Mouse (Mus musculus): ENCODE measurements around the gene Sox5.

Gene Sox5

DNA sequence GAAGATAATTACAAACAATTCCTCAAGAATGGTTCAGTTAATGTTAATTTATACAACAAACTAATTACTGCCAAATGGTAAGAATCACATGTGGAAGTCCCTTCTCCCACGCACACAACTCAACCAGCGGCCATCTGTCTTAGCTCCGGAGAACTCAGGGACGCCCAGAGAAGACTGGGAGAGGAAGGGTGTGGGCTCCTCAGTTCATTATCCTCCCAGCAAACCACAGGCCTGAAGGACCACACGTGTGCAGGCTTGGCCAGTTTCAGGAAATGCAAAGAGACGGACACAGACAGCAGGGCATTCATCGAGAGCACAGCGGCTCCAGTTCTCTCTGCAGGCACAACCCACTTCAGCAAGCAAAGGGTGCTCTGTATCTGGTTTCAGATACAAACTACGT, 683.7 kb downstream of the Sox5 start:
- no peak for DNase-seq (ENCODE audit: low spot score)

DNA sequence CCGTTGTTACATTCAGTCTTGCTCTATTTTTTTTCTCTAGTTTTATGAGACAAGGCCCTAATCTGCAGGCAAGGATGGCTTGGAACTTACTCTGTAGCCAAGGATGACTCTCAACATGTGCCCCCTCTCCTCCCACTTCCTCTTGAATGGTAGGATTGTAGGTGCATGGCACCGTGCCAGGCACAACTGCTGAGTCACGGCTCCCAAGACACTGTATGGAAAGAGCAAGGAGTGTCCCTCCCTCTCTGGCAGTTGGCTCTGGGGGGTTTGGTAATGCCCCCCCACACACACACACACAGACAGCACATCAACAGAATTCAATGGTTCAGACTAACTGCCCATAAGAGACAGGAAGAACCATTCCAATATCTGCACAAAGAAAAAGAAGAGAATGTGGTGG, 693.5 kb downstream of the Sox5 start:
- DNase-seq (ENCODE audit: low spot score): no peak

DNA sequence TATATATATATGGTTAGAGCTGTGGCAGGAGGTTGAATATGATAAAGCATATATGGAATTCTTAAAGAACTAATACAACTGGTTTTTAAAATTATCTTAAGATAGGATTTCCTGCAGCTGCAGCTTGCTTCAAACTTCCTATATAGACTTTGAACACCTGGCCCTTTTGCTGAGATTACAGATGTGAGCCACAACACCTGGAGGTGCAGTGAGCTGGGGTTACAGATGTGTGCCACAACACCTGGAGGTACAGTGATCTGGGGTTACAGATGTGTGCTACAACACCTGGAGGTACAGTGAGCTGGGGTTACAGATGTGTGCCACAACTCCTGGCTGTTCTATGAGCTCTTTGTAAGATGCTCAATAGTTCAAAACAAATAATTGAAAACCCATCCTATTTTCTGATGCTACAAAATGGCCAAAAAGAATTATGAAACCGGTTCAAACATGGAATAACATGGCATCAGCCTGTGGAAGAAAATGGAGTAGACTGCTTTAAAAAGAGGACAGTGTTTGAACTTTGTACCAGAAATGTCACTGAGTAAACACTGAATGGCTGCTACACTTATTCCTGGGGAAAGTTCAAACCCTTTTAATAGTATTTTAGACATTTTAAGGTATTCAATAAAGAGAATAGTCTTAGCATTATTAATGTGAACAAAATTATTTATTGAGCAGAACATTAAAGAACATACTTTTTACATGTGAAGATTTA, 695.5 kb downstream of the Sox5 start:
- DNase-seq (ENCODE audit: low spot score): peak; percentile 57

DNA sequence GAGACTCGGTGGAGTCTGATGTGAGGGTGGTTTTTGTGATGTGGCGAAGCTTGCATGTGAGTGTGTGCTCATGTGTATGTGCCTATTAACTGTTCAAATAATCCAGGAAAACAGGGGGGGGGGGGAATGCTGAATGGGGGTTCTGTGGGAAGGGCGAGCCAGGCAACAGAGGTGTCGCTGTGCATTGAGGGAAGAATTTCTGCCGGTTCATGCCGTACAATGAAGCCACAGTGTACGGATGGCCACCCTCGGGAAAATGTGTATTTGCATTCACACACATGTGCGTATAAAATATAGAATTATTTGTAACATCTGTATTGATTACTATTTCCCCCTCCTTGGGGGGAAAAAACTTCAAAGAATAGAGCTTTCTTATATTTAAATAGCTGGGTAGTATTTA, 699.5 kb downstream of the Sox5 start:
- no peak for DNase-seq (ENCODE audit: low spot score)

DNA sequence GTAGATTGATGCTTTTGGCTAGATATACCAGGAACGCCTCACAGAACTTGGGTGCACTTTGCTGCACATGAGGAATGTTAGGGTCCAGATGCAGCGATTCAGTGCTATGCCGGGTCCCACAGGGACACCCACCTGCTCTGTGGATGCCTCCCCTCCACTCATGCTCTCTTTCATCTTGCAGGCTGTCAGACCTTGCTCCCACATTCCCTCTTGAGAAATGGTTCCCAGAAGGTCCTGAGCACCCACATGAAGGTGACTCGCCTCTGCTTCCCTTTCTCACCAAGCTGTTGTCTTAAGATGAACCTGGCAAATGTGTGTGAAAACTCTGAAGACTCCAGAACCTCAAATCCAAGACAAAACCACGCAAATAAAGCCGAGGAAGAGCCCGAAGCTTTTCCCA, 704.0 kb downstream of the Sox5 start:
- DNase-seq (ENCODE audit: low spot score): no peak

DNA sequence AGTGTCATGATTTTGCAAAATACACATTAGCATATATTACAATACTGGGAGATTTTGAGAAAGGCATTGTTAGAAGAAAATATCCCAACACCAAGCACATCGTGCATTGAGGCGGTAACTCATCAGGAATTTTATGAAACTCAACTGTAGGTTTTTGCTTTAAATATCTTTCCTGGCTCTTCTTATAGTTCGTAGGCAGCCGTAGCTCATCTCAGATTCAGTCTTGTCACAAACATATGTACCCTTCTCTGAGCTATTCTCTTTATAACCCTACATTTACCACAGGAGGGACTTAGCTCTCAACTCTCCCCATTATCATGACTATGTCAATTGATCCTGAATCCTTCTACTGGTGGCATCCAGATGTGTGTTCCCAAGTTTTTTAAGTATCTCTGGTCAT, 705.4 kb downstream of the Sox5 start:
- DNase-seq (ENCODE audit: low spot score): no peak

DNA sequence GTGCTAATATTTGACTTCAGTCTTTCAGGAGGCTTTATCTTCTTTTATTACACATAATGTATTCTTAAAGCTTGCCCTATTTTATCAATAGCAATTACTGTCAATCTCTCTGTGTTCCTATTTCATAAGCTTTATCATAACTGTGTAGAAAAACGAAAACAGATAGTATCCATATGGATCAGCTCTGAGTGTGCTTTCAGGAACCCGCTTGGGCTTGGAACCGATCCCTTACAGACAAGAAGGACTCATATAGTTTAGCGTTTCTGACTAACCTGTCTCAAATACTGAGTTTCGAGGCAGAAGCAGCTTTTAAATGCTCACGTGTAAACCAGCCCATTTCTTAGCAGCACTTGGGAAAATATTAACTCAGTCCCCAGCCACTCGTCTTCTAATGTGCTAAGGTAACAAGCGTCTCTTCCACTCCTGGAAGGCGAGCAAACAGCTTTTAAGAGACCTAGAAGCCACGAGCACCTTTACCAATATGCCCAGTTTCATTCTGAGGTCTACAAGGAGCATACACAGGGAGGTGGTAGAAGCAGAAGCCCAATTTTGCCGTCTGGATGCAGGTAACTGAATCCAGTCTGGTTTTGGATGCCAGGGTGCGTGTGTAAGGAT, 706.3 kb downstream of the Sox5 start:
- DNase-seq (ENCODE audit: low spot score): no peak

DNA sequence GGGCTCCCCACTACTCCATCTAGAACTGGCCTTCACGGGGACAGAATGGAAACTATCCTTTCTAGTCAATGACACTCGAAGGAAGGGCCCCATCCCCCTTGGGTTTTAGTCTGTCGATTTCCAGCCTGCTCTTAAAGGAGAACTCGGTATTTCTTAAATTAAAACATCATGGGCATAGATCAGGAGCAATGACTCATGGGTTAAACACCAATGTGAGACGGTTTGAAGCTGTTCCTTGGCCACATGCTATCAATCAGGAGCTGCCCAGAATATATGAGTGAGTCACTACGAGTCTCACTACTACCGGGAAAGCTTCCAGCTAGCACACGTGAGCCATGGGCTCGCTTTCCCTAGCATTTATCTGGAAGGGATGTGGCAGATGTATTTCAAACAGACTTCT, 707.0 kb downstream of the Sox5 start:
- DNase-seq (ENCODE audit: low spot score): peak; percentile 93

DNA sequence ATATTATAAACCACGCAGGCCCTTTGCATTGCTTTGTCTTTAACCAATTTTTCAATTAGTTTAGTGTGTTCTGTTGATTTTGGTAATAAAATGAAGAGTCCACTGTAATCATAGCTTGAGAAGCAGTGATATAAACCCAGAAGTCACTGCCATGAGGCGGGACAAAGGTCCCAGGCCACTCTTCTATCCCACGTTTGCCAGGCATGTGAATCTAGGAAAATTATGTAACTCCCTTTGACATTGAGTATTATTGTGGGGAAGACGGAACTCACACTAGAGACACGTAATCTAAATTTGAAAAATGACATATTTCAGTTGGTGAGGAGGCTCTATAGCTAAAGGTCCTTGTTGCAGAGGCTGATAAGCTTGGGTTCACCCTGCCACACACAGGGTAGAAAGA, 711.3 kb downstream of the Sox5 start:
- DNase-seq (ENCODE audit: low spot score): peak; percentile 64

DNA sequence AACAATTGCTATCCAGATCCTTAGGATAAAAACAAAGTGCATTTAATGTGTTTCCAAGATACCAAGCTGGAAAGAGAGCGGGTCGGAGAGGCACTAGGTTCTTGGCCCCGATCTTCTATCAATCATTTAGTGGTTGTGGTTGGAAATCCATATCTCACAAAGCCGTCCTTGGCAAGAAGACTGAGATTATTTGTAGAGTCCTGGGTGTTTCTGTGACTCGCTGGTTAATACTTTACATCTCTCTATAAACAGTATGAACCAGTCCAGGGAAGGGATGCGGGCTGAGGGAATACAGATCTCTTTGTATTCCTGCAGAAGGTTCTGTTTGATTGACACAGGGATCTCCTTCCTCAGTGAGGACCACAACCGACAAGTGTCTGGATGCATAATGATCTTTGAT, 714.3 kb downstream of the Sox5 start:
- DNase-seq (ENCODE audit: low spot score): no peak

DNA sequence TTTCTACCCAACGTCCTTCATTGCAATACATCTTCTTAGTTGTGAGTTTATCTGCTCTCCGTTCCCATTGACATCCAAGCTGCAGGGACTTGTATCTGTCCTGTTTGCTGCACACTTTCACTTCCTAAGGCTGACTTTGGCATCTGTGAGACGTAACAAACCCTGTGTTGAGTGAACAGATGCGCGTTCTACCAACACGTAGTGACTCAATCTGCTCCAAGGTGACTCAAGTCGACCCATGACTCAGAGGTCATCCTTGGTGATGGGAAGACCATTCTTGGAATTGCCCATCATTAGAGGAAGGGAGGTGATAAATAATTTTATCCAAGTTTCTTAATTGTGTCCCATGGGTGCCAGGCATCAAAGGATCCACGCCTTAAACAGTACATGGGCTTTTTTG, 719.3 kb downstream of the Sox5 start:
- DNase-seq (ENCODE audit: low spot score): no peak

DNA sequence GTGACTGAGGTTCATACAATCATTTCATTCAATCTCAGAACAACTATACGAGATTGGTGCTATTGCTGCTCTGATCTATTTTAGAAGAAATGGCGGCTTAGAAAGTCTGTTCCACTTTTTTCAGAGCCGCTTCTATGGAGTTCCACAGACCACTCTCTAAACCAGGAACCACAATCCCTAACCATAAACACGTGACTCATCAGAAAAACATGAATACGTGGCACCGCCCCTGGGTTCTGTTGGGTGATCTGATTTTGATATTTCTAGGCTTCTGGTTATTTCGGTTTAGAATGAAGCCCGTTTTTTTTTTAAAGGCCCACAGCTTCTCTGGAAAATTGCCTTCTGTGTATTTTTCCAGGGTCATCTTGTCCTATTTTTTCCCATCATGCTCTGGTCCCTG, 720.0 kb downstream of the Sox5 start:
- DNase-seq (ENCODE audit: low spot score): no peak

DNA sequence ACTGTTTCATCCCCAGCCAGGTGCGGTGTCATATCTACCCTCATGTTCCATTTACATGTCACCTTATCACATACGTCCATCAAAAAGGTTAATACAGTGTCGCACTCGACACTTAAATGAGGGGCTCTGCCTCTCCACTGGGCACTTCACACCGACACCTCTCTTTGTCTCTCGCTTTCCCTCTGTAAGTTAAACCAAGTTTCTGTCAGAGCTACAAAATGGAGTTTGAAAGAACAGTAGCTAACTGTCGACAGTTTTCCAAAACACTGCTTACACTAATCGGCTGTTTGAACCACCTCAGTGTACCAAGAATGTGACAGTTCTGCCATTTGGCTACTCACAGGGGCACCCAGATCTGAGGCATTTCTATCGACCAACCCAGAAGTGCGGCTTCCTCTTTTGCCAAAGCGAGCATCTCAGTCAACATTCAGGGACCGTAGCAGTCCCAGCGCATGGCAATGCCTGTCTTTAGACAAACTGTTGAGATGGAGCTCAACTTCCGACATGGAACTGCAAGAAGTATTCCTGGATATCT, 724.6 kb downstream of the Sox5 start:
- no peak for DNase-seq (ENCODE audit: low spot score)

DNA sequence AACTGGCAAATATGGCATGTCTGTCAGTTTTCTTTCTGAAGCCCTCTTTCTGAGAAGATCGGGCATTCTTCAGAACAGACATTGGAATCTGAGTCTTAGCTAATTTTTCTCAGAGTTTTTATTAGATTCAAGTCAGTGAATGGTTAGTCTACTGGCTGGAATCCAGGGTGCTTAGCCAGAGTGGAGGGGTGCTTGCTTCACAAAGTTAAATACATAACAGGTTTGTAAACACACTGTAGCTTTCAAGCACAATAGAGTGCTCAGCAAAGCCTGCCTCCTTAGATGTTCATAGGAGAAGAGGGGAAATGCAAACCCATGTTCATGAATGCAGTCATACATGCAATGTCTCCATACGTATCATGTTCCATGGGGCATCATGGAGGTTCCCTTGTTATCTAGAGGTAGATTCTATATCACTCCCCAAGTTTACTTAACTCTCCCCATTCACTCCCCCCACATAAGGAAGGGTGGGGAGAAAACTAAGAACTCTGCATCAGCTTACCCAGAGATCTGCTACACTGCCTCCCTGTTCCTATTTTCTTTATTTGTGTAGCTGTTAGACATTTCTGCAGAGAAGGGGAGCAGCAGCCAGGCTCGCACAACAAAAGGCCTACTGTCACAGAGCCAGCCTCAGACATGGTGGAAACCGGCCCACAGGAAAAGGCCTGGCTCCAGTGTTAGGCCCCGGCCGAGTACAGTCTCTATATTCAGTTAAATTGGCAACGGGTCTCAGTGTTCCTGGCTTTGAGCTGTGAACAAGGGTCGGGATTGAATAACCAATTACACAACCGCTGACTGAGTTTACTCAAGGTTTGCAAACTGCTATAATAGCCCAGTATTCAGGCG, 725.3 kb downstream of the Sox5 start:
- peak; percentile 84 for DNase-seq (ENCODE audit: low spot score)

DNA sequence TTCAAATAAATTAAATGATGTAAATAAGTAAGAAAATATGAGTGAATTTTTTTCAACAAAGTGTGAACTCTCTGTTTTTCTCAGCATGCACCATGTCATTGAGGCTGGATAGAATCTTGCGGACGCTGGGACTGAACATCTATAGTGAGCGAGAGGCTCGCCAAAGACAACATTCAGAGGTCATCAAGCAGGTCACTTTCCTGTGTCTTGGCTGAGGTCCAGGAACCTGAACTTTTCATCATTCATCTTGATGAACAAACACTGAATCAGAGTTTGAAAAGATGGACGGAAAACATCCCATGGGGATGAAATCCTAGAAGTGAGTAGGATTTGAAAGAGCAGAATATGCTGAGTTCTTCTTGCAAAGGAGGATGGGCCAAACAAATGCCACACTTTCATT, 729.3 kb downstream of the Sox5 start:
- peak; percentile 25 for DNase-seq (ENCODE audit: low spot score)

DNA sequence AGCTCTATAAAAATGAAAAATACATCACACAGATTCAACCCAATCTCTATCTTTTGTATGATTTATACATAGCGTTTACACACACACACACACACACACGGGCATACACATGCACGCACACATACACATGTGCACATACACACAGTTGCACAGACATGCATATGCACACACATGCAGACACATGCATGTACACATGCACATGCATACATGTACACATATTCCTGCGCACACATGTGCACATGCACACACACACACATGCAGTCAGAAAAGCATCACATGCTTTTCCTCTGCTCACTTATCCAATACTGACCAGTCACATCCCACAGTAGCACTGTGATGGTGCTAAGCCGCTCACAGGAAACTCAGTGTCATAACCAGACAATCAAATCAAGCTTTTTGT, 730.5 kb downstream of the Sox5 start:
- DNase-seq (ENCODE audit: low spot score): no peak

DNA sequence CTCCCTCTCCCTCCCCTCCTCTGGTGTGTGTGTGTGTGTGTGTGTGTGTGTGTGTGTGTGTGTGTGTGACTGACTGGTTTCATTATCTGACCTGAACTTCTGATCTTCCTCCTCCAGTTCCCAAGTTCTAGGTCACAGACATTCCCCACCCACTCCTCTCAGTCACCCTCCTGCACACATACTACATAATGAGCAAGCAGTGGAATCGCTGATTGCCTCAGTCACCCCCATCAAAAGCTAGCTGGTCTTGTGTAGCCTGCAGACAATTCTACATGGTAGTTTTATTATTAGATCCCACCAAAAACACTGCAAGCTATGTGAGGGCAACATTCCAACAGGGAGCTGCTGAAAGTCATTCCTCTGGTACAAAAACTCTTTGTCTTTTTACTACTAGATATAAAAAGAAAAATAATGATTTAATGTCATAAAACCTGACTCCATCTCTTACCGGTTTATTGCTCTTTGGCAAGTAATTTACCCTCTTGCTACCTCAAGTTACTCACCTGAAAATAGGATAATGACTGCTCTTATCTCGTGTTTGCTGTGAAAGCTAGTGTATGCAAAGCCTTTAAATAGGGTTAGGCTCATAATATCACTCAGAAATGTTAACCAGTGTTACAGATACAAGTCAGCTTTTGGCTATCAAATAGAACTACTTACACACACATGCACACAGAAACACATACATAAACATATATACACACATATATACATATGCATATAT, 733.4 kb downstream of the Sox5 start:
- DNase-seq (ENCODE audit: low spot score): no peak

DNA sequence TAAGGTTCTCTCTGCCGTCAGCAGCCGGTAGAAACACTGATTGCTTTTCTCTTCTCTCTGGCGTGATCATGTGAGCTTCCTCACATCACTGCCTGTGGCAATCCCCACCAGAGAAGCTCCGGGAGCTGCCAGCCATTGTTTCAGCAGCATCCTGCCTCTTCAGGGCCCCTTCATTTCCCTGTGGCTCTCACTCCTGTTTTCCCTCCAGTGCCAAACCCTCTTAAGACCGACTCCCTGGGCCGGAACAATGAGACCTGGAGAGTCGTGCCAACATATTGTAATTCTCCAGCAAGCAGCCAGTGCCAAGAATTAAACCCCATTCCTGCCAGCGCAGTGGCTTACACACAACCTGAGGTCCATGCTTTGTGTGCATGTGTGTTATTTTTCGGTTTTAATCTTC, 736.3 kb downstream of the Sox5 start:
- DNase-seq (ENCODE audit: low spot score): no peak

DNA sequence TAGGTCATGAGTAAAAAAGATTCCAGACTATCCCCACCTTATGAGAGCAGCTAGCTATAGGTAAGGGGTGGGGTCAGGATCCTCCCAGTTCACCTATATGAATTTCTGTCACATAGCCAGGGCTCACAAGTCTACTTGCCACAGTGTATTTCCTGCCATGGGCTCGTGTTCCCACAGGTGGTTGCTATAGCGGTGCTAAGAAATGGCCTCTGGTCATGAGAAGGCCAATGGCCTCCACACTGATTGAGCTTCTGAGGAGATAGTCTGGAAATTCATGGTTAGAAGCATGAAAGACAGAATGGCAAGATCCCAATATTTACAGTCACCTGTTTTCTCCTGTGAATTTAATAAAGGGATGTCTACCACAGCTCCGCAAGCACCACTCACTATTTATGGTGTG, 737.4 kb downstream of the Sox5 start:
- no peak for DNase-seq (ENCODE audit: low spot score)

DNA sequence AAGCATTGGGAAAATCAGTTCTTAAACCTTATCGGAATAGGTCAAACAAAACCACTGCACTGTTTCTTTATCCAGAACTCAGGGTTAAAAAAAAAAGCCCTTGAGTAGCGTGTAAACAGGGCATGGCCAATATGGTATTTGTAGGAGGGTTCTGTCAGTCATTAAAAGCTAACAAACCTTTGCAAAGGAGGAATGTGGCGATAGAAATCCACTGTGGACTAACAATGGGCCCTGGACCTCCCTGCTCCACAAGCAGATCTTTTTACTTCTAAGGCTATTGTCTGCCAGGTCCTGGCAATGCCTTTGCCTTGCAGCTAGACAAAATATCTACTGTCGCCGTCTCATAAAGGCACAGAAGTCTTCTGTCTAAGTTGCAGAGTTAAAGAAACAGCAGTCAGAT, 738.8 kb downstream of the Sox5 start:
- no peak for DNase-seq (ENCODE audit: low spot score)

DNA sequence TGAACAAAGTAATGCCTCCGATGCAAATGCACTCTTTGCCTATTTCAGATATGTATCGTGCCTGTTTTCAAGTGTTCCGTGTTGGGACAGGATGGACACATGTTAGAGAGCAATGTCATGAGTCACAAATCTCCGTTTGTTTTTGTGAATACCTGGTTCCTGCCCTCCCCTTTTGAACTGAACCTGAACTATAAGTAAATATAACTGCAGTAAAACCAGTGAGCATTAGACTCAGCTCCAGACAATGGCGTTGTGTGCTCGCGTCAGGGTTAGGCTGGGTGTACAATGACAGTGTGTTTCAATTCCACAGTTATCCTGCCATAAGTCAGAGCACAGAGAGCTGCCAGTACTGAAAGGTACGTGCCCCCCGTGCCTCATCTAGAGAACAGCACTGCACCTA, 739.8 kb downstream of the Sox5 start:
- no peak for DNase-seq (ENCODE audit: low spot score)

DNA sequence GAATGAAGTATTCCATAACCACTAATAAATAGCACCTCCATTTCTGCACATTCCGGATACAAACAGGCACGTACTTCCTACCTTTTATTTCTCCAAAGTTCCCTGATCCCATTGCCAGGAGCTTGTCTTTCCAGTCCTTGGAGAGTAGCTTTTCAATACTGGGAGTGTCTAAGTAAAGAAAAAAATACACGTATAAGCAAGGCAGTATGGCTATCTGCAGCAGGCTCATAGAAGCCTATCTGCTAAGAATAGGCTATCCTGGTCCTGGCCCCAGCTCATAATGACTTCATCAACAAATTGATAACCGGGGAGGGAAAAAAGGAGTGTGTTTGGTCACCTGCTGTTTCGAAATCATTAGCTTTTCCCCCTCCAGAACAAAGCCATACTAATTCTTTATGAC, 740.6 kb downstream of the Sox5 start:
- no peak for DNase-seq (ENCODE audit: low spot score)

Measured in adipocyte (in vitro differentiated cells).